Mouse (Mus musculus): ENCODE data around the gene Slc23a2. TPM values are rescaled to one million over a fixed set of nuclear protein-coding genes. Genes with fewer than 3 reads are reported as not detected.
A peak's percentile ranks its signal among the peaks of the same experiment; 100 is the strongest.

Gene Slc23a2
- polyA plus RNA-seq, 1 experiment from 2014 or later = 18.5 TPM

- H3K9me3 ChIP-seq = no peaks in the 10 kb centered on the region
- no peak for ATAC-seq (ENCODE audit: low FRiP score, low read depth)
- WGBS = 55% methylated on average over 5 of the region's 5 CpGs
- no peak overlapping the region for H3K4me2 ChIP-seq (replicated peaks)
- no peak overlapping the region for H3K27ac ChIP-seq (replicated peaks)
- H3K27me3 ChIP-seq = no peaks in the 10 kb centered on the region
- no peak overlapping the region for H3K4me3 ChIP-seq
- H3K4me1 ChIP-seq = no peaks in the 10 kb centered on the region
- no peaks in the 10 kb centered on the region for H3K36me3 ChIP-seq
- no peak overlapping the region for H3K9ac ChIP-seq (replicated peaks)
These were observed 7.8 kb upstream of the Slc23a2 start for GRCm38 (mm10) chr2:132152670-132153069.

- no peaks in the 10 kb centered on the region for H3K4me1 ChIP-seq
- no peak overlapping the region for H3K4me3 ChIP-seq
- H3K9me3 ChIP-seq = no peaks in the 10 kb centered on the region
- no peak overlapping the region for H3K4me2 ChIP-seq (replicated peaks)
- ATAC-seq (ENCODE audit: low FRiP score, low read depth) = no peak
- 91% methylated on average over 6 of the region's 6 CpGs for WGBS
- H3K27ac ChIP-seq (replicated peaks) = no peak overlapping the region
- H3K27me3 ChIP-seq = peaks cover 9% of the 10 kb centered on the region; the same call in 1 of the 2 replicates
- H3K9ac ChIP-seq (replicated peaks) = no peak overlapping the region
- no peaks in the 10 kb centered on the region for H3K36me3 ChIP-seq
These were observed 6.7 kb upstream of the Slc23a2 start for GRCm38 (mm10) chr2:132151592-132151991.

GRCm38 (mm10) chr2:132150926-132151325 lies 6.0 kb upstream of the Slc23a2 start:
- no peak for ATAC-seq (ENCODE audit: low FRiP score, low read depth)
- WGBS = 68% methylated on average over 1 of the region's 1 CpGs

GRCm38 (mm10) chr2:132146502-132146901 lies 1.6 kb upstream of the Slc23a2 start:
- Histone ChIP-seq H3K9ac (replicated peaks) (no peak overlapping the region), H3K4me1 (peaks cover 8% of the 10 kb centered on the region), H3K27me3 (peaks cover 25% of the 10 kb centered on the region; the same call in 1 of the 2 replicates), H3K27ac (replicated peaks) (no peak overlapping the region), H3K9me3 (no peaks in the 10 kb centered on the region), H3K4me3 (no peak overlapping the region), H3K4me2 (replicated peaks) (no peak overlapping the region), H3K36me3 (peaks cover 3% of the 10 kb centered on the region; the same call in 1 of the 2 replicates)
- ATAC-seq (ENCODE audit: low FRiP score, low read depth) = no peak
- 51% methylated on average over 4 of the region's 4 CpGs for WGBS

More at GRCm38 (mm10) chr2:132150926-132151325, 6.0 kb upstream of the Slc23a2 start:
- H3K9me3 ChIP-seq = no peaks in the 10 kb centered on the region
- H3K4me3 ChIP-seq = no peak overlapping the region
- no peak overlapping the region for H3K4me2 ChIP-seq (replicated peaks)
- H3K4me1 ChIP-seq = no peaks in the 10 kb centered on the region
- peaks cover 13% of the 10 kb centered on the region; the same call in 1 of the 2 replicates for H3K27me3 ChIP-seq
- H3K9ac ChIP-seq (replicated peaks) = no peak overlapping the region
- H3K27ac ChIP-seq (replicated peaks) = no peak overlapping the region
- no peaks in the 10 kb centered on the region for H3K36me3 ChIP-seq

- 2% methylated on average over 42 of the region's 66 CpGs for WGBS
- Histone ChIP-seq H3K27ac (replicated peaks) (peak overlapping the region; percentile 46; the same call in 1 of the 2 replicates), H3K4me3 (peak overlapping the region; percentile 81), H3K9me3 (no peaks in the 10 kb centered on the region), H3K4me2 (replicated peaks) (peak overlapping the region; percentile 88), H3K27me3 (peaks cover 25% of the 10 kb centered on the region; the same call in 1 of the 2 replicates), H3K4me1 (peaks cover 8% of the 10 kb centered on the region), H3K9ac (replicated peaks) (peak overlapping the region; percentile 93), H3K36me3 (peaks cover 3% of the 10 kb centered on the region; the same call in 1 of the 2 replicates)
- peak; percentile 59 for ATAC-seq (ENCODE audit: low FRiP score, low read depth)
These were observed 673 bp downstream of the Slc23a2 start for GRCm38 (mm10) chr2:132143943-132144927.

GRCm38 (mm10) chr2:132142606-132143005 lies 2.3 kb downstream of the Slc23a2 start:
- WGBS = 88% methylated on average over 8 of the region's 8 CpGs
- no peak overlapping the region for H3K4me2 ChIP-seq (replicated peaks)
- peaks cover 8% of the 10 kb centered on the region for H3K4me1 ChIP-seq
- H3K36me3 ChIP-seq = peaks cover 3% of the 10 kb centered on the region; the same call in 1 of the 2 replicates
- ATAC-seq (ENCODE audit: low FRiP score, low read depth) = no peak
- no peaks in the 10 kb centered on the region for H3K9me3 ChIP-seq
- no peak overlapping the region for H3K27ac ChIP-seq (replicated peaks)
- peaks cover 25% of the 10 kb centered on the region; the same call in 1 of the 2 replicates for H3K27me3 ChIP-seq
- no peak overlapping the region for H3K9ac ChIP-seq (replicated peaks)
- no peak overlapping the region for H3K4me3 ChIP-seq

- Histone ChIP-seq H3K9me3 (no peaks in the 10 kb centered on the region), H3K27ac (replicated peaks) (no peak overlapping the region), H3K4me2 (replicated peaks) (no peak overlapping the region), H3K9ac (replicated peaks) (no peak overlapping the region), H3K36me3 (peaks cover 3% of the 10 kb centered on the region; the same call in 1 of the 2 replicates), H3K4me3 (no peak overlapping the region), H3K27me3 (peaks cover 9% of the 10 kb centered on the region; the same call in 1 of the 2 replicates), H3K4me1 (peaks cover 10% of the 10 kb centered on the region)
- 79% methylated on average over 10 of the region's 10 CpGs for WGBS
- ATAC-seq (ENCODE audit: low FRiP score, low read depth) = no peak
These were observed 4.4 kb downstream of the Slc23a2 start for GRCm38 (mm10) chr2:132140536-132140935.

GRCm38 (mm10) chr2:132139099-132139498 lies 5.8 kb downstream of the Slc23a2 start:
- Histone ChIP-seq H3K4me3 (no peak overlapping the region), H3K27ac (replicated peaks) (no peak overlapping the region), H3K9me3 (no peaks in the 10 kb centered on the region), H3K4me2 (replicated peaks) (no peak overlapping the region), H3K9ac (replicated peaks) (no peak overlapping the region), H3K36me3 (peaks cover 3% of the 10 kb centered on the region; the same call in 1 of the 2 replicates), H3K27me3 (peaks cover 6% of the 10 kb centered on the region; the same call in 1 of the 2 replicates), H3K4me1 (peaks cover 14% of the 10 kb centered on the region)
- no peak for ATAC-seq (ENCODE audit: low FRiP score, low read depth)
- WGBS = 89% methylated on average over 2 of the region's 2 CpGs

- H3K27ac ChIP-seq (replicated peaks) = no peak overlapping the region
- WGBS = 89% methylated on average over 8 of the region's 8 CpGs
- ATAC-seq (ENCODE audit: low FRiP score, low read depth) = no peak
These were observed 8.9 kb downstream of the Slc23a2 start for GRCm38 (mm10) chr2:132135876-132136637.

GRCm38 (mm10) chr2:132134758-132135157 lies 10.2 kb downstream of the Slc23a2 start:
- H3K4me1 ChIP-seq = peaks cover 23% of the 10 kb centered on the region
- no peak overlapping the region for H3K4me3 ChIP-seq
- no peaks in the 10 kb centered on the region for H3K36me3 ChIP-seq
- H3K27me3 ChIP-seq = no peaks in the 10 kb centered on the region
- no peaks in the 10 kb centered on the region for H3K9me3 ChIP-seq
- WGBS = 87% methylated on average over 4 of the region's 4 CpGs
- no peak overlapping the region for H3K9ac ChIP-seq (replicated peaks)
- ATAC-seq (ENCODE audit: low FRiP score, low read depth) = no peak
- no peak overlapping the region for H3K4me2 ChIP-seq (replicated peaks)
- H3K27ac ChIP-seq (replicated peaks) = no peak overlapping the region

More at GRCm38 (mm10) chr2:132135876-132136637, 8.9 kb downstream of the Slc23a2 start:
- H3K9me3 ChIP-seq = no peaks in the 10 kb centered on the region
- no peaks in the 10 kb centered on the region for H3K36me3 ChIP-seq
- no peak overlapping the region for H3K9ac ChIP-seq (replicated peaks)
- peaks cover 23% of the 10 kb centered on the region for H3K4me1 ChIP-seq
- no peak overlapping the region for H3K4me2 ChIP-seq (replicated peaks)
- no peaks in the 10 kb centered on the region for H3K27me3 ChIP-seq
- H3K4me3 ChIP-seq = no peak overlapping the region

GRCm38 (mm10) chr2:132133436-132133835 lies 11.5 kb downstream of the Slc23a2 start:
- Histone ChIP-seq H3K27ac (replicated peaks) (no peak overlapping the region), H3K9me3 (no peaks in the 10 kb centered on the region)

More at GRCm38 (mm10) chr2:132133436-132133835, 11.5 kb downstream of the Slc23a2 start:
- no peaks in the 10 kb centered on the region for H3K27me3 ChIP-seq
- no peak overlapping the region for H3K9ac ChIP-seq (replicated peaks)
- no peaks in the 10 kb centered on the region for H3K36me3 ChIP-seq
- no peak overlapping the region for H3K4me3 ChIP-seq
- ATAC-seq (ENCODE audit: low FRiP score, low read depth) = no peak
- peaks cover 23% of the 10 kb centered on the region for H3K4me1 ChIP-seq
- no peak overlapping the region for H3K4me2 ChIP-seq (replicated peaks)
- 26% methylated on average over 2 of the region's 2 CpGs for WGBS

Data from midbrain, embryonic 12.5 days (tissue).